Mouse (Mus musculus) cerebellum, adult 9-10 months (tissue): ENCODE results near the gene AA467197.
A peak's percentile ranks its signal among the peaks of the same experiment; 100 is the strongest.

Experiments
- DNase-seq: peaks from one replicate; pipeline ENCODE4 v3.0.0; 2022

AA467197 gene

DNA sequence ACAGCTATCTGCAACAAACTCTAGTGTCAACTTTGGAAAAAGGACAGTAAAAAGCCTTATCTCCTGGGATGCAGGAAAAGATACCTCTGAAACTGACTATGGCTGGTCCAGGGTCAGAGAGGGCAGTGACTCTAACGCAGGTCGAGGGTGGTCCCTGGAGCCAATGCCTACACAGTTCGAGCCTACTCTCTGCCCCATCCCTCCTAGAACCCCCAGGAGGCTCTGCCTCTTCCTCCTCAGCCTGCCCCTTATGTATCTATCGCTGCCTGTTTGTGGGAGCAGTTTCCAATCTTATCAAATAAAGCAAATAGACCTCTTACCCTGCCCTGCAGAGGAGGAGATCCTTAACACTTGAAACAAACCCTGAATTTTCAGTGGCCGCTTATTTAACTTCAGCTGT lies 1.9 kb downstream of the AA467197 start:
- no peak for DNase-seq

DNA sequence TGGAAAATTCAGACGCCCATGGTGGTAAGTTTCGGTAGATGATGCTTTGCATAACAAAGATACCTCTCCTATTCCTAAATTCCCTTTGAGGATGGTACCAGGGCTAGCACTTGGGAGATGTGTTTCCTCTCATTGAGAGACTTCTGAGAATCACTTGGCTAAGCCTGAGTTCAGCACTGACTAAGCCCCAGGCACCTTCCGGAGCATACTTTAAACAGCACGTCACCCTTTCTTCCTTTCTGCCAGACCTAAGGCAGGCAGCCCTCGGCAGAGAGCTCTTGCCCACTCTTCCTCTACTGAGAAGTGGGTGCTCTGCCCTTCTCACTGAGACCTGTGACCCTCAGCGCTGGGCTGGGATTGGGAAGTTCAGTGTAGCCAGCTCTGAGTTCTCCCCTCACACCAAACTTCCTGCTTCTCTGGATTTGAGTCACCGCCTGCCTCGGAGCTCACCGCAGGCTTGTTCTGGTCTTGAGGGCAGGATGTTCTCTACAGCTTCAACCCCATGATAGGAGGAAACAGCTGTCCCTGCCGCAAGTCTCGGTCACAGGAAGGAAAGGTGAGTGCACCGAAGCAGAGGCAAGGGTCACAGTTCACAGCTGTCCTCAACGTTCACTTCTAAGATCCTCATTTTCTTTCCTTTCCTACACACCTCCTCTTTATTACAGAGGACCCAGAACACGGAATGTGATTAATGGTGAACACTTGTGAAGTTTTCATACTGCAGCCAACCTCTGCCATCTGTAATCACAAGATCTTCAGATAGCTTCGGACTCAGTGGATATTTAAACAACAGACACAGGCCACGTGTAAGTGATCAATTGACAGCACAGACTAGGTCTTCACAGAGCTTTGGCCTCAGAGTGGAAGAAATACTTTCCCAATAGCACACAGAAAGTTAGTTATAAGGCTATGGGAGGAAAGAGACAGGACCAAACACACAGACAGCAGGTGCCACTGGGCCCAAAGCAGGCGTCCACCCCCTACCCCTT lies 15.6 kb downstream of the AA467197 start:
- DNase-seq: no peak

GRCm38 (mm10) chr2:122656052-122656451 lies 19.3 kb downstream of the AA467197 start:
- DNase-seq: no peak

DNA sequence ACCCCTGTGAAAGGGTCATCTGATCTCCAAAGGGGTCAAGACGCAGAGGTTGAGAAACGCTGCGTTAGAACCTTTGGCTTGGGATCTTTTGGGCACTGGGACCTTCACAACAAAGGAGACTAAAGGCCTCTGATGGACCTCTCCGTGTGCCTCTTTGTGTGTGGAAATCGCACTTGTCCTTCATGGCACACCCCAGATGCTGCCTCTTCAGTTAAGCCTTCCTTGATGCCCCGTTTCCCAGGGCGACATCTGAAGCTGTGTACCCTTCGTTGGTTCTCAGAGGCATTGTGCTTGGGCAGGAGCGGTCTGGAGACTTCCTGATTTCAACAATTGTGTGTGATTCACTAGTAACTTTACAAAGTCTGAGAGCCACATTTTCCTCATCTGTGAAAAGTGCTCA lies 20.0 kb downstream of the AA467197 start:
- DNase-seq: no peak

GRCm38 (mm10) chr2:122657707-122658524 lies 21.1 kb downstream of the AA467197 start:
- no peak for DNase-seq

DNA sequence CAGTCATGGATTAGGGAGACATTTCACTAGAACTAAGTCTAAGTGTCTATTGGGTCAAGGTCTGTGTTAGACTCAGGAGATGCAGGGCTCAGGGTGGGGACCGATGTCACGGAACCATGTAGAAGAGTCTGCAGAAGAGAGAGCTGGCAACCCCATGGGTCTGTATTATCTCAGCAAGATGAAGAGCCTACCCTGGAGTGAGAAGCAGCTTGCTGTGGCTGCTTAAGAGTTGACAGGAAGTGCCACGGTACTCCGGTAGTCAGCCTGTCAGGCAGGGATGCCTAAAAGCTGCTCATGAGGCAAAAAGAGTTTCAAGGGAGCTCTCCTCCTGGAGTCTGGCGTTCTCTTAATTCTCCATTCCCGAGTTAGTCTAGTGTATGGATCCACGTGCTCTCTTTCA lies 23.0 kb downstream of the AA467197 start:
- DNase-seq: no peak

GRCm38 (mm10) chr2:122665253-122665972 lies 28.6 kb downstream of the AA467197 start:
- no peak for DNase-seq

DNA sequence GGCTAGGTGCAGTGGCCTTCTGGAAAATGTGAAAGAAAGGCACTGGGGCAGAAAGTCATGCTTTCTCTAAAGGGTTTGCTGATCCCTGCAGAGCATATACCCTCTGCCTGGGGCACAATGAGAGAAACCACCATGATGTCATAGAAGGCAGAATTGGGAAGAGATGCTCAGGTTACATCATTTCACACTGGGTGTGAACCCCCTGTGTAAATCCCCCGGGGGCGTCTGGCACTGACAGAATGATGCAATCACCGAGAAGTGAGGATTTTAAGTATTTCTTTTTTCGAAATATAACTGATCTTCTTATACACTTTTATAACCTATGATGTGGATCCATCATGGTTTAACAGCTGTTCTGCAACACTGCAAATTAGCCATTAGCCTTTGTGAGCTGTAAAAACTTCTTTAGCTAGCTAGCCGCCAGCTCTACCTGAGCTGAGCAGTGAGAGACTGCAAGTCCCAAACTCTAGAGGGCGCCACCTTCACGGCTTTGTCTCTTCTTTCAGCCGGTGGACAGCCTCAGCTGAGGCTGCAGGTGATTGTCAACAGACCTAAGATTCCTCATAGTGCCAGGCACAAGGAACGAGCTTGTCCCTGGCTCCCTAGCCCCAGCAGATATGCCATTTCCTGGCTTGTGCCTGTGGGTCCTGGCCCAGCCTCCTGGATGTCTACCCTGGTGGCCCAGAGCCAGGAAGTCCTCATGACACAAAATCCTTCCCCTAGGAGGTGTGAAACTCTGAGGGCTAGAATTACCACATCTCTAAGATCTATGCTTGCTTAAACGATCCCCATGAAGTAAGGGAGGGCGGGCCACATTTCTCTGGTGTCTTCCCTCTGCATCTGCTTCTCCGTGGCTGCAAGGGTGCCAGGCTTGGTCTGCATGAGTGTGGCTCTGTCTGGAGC lies 29.4 kb downstream of the AA467197 start:
- DNase-seq: peak; percentile 25

DNA sequence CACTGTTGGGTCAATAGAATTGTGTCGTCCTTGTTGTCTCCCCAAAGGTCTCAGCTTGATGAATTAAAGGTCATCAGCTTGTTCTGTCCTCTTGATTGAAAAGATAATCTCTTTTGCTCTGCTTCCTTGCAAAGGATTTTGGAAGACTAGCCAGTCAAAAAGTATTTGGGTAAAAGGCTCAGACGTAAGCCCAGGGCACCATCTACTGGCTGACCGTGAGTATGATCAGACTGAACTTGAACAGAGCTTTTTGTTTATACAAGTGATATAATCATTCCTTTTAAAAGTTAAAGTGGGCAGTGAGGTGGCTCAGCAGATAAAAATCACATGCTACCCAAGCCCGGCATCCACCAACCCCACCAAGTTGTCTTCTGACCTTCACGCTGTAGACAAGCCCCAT lies 31.1 kb downstream of the AA467197 start:
- DNase-seq: peak; percentile 7

DNA sequence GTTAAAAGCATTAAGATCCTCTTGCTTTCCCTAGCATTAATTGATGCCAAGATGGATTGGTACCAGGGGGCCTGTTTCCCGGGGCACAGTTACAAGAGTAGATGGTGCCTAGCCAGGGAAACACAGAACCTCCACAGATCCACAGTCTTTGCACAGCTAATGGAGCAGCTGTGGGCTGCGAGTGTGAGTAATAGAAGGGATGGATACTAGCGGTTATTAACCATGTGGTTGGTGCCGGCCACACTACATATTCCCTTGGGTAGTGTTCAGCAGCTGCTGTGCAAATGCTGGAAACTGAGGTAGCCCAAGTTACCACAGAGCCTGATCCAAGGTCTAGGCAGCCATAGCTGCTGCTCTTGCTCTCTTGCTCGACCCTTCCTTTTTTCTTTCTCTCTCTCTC lies 34.9 kb downstream of the AA467197 start:
- no peak for DNase-seq

DNA sequence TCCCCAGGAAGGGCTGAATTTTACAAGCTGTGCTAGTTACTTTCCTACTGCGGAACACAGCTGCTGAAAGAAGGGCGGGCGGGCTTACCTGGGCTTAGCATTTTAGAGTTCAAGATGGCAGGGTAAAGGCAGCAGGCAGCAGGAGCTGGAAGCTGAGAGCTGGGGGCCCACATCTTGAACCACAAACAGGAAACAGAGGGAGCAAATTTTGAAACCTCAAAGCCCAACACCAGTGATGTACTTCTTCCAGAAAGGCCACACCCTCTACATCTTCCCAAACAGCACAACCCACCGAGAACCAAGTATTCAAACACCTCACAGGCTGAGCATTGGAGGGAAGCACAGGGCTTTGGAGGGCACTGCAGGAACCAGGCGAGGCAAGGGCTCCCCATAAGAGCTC lies 36.1 kb downstream of the AA467197 start:
- DNase-seq: no peak

- no peak for DNase-seq
Measured at GRCm38 (mm10) chr2:122675126-122675525, 38.3 kb downstream of the AA467197 start.

DNA sequence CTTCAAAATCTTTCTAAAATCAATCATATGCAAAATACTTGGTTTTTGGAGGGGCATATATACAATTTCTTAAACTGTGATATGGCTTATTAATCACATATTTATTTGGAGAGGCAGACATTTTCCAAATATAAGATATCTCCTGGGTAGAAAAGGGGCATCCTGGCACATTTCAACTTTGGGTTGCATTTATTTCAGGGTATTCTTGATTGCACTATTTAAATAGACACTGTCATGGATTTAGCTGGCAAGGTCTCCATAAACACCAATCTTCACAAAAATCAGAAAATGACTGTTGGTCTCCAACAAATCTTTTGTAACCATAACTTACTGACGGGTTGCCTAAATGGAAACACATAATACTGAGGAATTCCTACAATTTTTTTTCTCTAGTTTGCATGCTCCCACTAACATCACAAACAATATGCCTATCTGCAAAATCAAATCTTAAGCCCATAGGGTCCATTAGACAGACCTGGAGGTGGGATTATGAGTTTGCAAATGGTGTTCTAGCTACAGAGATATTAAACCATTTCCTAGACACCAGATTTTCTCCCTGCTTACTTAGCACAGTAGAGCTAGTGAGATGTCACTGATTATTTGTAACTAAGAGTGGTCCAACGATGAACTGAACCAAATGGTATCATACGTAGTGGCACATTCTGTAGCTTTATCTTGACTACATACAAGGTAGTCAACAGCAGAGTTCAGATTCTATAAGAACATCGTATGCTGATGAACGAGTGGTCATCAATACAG lies 44.8 kb downstream of the AA467197 start:
- DNase-seq: no peak

DNA sequence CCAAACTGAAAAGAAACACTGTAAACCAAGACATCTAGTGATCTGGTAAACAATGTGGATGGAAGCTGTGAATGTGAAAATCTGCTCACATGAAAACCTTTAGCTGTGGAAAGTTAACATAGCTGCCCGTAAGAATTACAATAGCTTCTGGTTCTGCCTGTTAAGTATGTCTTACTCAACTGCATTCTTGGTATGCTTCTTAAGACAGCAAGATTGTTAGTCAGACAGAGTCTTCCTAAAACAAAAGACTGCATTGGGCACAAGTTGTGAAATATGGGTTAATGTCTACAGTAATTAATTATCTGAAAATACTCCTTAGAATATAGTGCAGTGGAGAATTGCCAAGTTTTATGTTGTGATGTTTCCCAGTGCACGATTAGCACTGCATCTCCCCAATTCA lies 45.7 kb downstream of the AA467197 start:
- no peak for DNase-seq

DNA sequence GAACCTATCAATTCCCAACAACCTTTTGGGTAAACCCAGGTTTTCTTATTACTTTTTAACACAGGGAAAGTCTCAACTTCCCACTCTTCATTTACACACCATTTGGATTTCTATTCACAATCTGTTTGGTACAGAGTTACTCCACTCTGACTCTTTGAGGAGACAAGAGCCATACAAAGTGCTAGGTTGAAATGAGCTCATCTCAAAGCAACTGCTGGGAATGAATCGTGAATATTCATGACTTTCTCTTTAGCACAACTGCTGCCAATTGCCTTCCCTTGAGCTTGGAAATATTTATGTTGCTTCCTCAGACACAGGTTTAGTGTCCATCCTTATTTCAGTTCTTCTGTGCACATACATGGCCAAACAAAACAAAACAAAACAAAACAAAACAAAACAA lies 46.9 kb downstream of the AA467197 start:
- no peak for DNase-seq

GRCm38 (mm10) chr2:122686665-122687064 lies 49.9 kb downstream of the AA467197 start:
- no peak for DNase-seq
